Mouse (Mus musculus) forebrain, embryonic 14.5 days (tissue): ENCODE measurements at regions not wholly inside any gene's neighbourhood (a gene's known extent, or its start where the extent isn't known, plus 50 kb on each side); places are given as distances from the start of the nearest gene placed in this dataset.
A peak's percentile ranks its signal among the peaks of the same experiment; 100 is the strongest.

Experiments
- ATAC-seq: fragments of 200-750 bp; cut with Nextera tagmentation; 2 replicates; pipeline ENCODE4 v1.8.0; 2017; ENCODE audit warnings: mild to moderate bottlenecking, moderate library complexity
- DNase-seq: peaks from one replicate; pipeline ENCODE4 v3.0.0-alpha.2; 2015; ENCODE audit warnings: low spot score
- H3K27ac ChIP-seq: fragments of 300-500 bp; sonication (generic); 2 replicates; pipeline ENCODE4 v1.5.1; 2014; ENCODE audit warnings: low read depth, mild to moderate bottlenecking, control low read depth, low read length, moderate library complexity
- H3K27me3 ChIP-seq: fragments of 300-500 bp; sonication (generic); replicated peaks from 2 replicates; pipeline ENCODE4 v1.6.1; 2014; ENCODE audit warnings: low read length, control low read depth, mixed read lengths; ENCODE audit not compliant: control insufficient read depth, insufficient read depth
- H3K36me3 ChIP-seq: fragments of 300-500 bp; sonication (generic); 2 replicates; pipeline ENCODE4 v1.6.1; 2014; ENCODE audit warnings: low read length, control low read depth; ENCODE audit not compliant: control insufficient read depth, insufficient read depth
- H3K4me1 ChIP-seq: fragments of 300-500 bp; sonication (generic); 2 replicates; pipeline ENCODE4 v1.6.1; 2014; ENCODE audit warnings: antibody characterized with exemption, low read length, control low read depth; ENCODE audit not compliant: control insufficient read depth, insufficient read depth
- H3K4me2 ChIP-seq: fragments of 300-500 bp; sonication (generic); 2 replicates; pipeline ENCODE4 v1.6.1; 2014; ENCODE audit warnings: mild to moderate bottlenecking, control low read depth, low read length
- H3K4me3 ChIP-seq: fragments of 300-500 bp; sonication (generic); 2 replicates; pipeline ENCODE4 v1.5.1; 2014; ENCODE audit warnings: low read depth, low read length, control low read depth
- H3K9ac ChIP-seq: fragments of 300-500 bp; sonication (generic); 2 replicates; pipeline ENCODE4 v1.6.1; 2014; ENCODE audit warnings: mild to moderate bottlenecking, low read length, control low read depth, moderate library complexity
- H3K9me3 ChIP-seq: fragments of 300-500 bp; sonication (generic); replicated peaks from 2 replicates; pipeline ENCODE4 v1.6.1; 2016; ENCODE audit warnings: low read length, control low read depth, mixed read lengths; ENCODE audit not compliant: control insufficient read depth
- WGBS: fragments of 180-500 bp; shearing (Covaris S2); extraction: QIAGEN DNeasy Blood & Tissue Kit; methylation state at CpG from one replicate; pipeline ENCODE4 v1.1.7; 2014; 5-methylcytosine and 5-hydroxymethylcytosine counted together

- Histone ChIP-seq H3K9me3 (no peaks in the 10 kb centered on the region), H3K9ac (no peak overlapping the region), H3K27me3 (no peaks in the 10 kb centered on the region), H3K4me2 (no peak overlapping the region), H3K4me3 (no peak overlapping the region), H3K36me3 (no peaks in the 10 kb centered on the region), H3K4me1 (no peaks in the 10 kb centered on the region), H3K27ac (no peak overlapping the region)
- peak; percentile 40 for DNase-seq
- 0 out of 2 replicates have a peak, but pooled peaks have one; percentile 20 for ATAC-seq
- 13% methylated on average over 7 of the region's 7 CpGs for WGBS
Measured at GRCm38 (mm10) chr2:50932936-50933335, 216.0 kb downstream of the Rnd3 start.

DNA sequence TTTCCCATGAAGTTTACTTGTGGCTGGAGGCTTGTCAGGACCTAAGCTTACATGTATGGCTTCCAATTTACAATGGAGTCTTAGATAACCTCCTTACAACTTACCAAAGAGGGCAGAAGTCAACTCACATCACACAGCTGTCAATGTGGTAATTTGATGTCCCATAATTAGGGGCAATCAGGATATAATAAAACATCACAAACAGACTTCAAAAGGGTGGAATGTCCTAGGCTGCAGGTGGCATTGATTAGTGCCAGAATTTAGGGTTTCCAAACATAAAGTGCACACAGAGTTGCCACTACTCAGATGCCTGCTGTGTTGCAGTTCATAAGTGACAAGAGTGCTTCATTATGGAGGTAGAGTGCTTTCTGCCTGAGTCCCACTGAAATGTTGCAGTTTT is 227.9 kb downstream of the Rnd3 start:
- Histone ChIP-seq H3K9ac (no peak overlapping the region), H3K4me1 (peaks cover 6% of the 10 kb centered on the region; the same call in 1 of the 2 replicates), H3K4me3 (no peak overlapping the region), H3K4me2 (no peak overlapping the region), H3K36me3 (no peaks in the 10 kb centered on the region), H3K27me3 (no peaks in the 10 kb centered on the region), H3K27ac (no peak overlapping the region), H3K9me3 (no peaks in the 10 kb centered on the region)
- DNase-seq (no peak), ATAC-seq (no peak)

DNA sequence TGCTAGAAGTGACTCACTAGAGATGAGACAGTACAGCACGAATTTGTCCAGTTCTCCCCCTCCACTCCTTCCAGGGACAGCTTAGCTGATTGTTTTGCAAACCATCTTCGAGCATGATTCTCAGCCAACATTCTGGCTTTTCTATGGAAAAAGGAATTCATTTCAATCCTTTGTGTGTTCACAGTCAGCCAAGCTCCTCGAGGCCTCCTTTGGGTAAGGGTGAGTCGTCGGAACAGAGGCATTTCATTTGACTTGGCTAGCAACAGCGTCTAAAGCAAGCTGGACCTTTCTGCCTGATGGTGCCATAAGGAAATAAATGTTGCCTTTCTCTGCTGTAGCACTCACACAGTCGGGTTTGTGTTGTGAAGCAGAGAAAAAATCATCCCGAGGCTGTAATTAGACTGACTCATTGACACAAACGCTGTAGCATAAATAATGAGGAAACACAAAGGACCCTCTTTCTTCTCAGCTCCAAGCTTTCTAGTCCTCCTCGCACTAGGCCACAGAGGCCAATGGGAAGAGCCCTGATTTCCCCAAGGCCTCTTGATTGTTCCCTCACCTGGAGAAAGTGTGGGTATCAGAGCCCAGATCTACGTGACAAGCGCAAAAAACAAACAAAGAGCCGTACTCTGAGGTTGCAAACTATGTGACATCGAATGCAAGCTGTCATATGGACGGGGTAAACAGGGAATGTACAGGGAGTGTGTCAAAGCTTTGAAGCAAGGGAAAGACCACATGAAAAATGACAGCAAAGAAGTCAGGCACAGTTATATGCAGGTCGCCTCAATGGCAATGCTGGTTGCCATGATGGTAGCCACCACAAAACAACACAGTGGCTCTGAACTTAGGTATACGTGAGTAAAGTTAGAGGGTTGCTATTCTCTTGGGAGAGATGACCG is 232.3 kb downstream of the Rnd3 start:
- no peak overlapping the region for H3K4me2 ChIP-seq

GRCm38 (mm10) chr2:50915149-50915548 is 233.8 kb downstream of the Rnd3 start:
- H3K27ac ChIP-seq, result no peak overlapping the region
- H3K36me3 ChIP-seq, result no peaks in the 10 kb centered on the region
- H3K4me2 ChIP-seq, result no peak overlapping the region
- DNase-seq, result no peak
- H3K4me1 ChIP-seq, result peaks cover 16% of the 10 kb centered on the region; the same call in 1 of the 2 replicates
- WGBS, result 94% methylated on average over 2 of the region's 2 CpGs
- ATAC-seq, result no peak
- no peak overlapping the region for H3K4me3 ChIP-seq
- H3K9me3 ChIP-seq, result no peaks in the 10 kb centered on the region
- no peak overlapping the region for H3K9ac ChIP-seq
- H3K27me3 ChIP-seq, result no peaks in the 10 kb centered on the region

More for the DNA sequence above, 232.3 kb downstream of the Rnd3 start:
- H3K9me3 ChIP-seq, result no peaks in the 10 kb centered on the region
- H3K9ac ChIP-seq, result no peak overlapping the region
- H3K27ac ChIP-seq, result peak overlapping the region; percentile 65
- ATAC-seq, result peak; percentile 89
- 22% methylated on average over 18 of the region's 18 CpGs for WGBS
- H3K36me3 ChIP-seq, result no peaks in the 10 kb centered on the region
- H3K4me3 ChIP-seq, result no peak overlapping the region
- peaks cover 16% of the 10 kb centered on the region; the same call in 1 of the 2 replicates for H3K4me1 ChIP-seq
- no peaks in the 10 kb centered on the region for H3K27me3 ChIP-seq
- DNase-seq, result peak; percentile 87

- no peak overlapping the region for H3K4me2 ChIP-seq
- H3K36me3 ChIP-seq, result no peaks in the 10 kb centered on the region
- H3K4me1 ChIP-seq, result peaks cover 16% of the 10 kb centered on the region; the same call in 1 of the 2 replicates
- H3K27me3 ChIP-seq, result no peaks in the 10 kb centered on the region
- no peak overlapping the region for H3K9ac ChIP-seq
- H3K9me3 ChIP-seq, result no peaks in the 10 kb centered on the region
- ATAC-seq (no peak), DNase-seq (no peak)
- H3K27ac ChIP-seq, result no peak overlapping the region
- no peak overlapping the region for H3K4me3 ChIP-seq
Measured at GRCm38 (mm10) chr2:50914176-50914575, 234.7 kb downstream of the Rnd3 start.

DNA sequence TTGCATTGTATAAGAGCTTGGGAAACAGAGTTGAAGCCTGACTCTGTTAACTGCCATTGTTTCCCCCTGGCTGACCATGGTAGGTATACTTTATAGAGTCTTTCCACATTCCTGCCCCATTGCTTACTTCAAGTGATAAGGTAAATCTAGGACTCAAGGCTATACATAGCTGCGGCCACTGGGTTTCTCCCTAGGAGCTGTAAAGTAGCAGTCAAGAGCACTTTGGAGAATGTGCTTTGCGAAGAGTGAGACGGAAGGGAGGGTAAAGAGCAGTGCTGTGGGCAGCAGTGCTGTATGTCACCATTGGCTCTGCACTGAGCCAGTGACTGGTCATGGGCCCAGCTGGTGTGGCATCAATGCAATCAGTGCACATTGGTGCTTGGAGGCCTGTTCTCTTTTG is 240.1 kb downstream of the Rnd3 start:
- 97% methylated on average over 3 of the region's 3 CpGs for WGBS
- Histone ChIP-seq H3K4me1 (peaks cover 1% of the 10 kb centered on the region; the same call in 1 of the 2 replicates), H3K4me3 (no peak overlapping the region), H3K27me3 (no peaks in the 10 kb centered on the region), H3K9ac (no peak overlapping the region), H3K36me3 (no peaks in the 10 kb centered on the region), H3K4me2 (no peak overlapping the region), H3K9me3 (no peaks in the 10 kb centered on the region), H3K27ac (no peak overlapping the region)
- ATAC-seq, result no peak
- no peak for DNase-seq

DNA sequence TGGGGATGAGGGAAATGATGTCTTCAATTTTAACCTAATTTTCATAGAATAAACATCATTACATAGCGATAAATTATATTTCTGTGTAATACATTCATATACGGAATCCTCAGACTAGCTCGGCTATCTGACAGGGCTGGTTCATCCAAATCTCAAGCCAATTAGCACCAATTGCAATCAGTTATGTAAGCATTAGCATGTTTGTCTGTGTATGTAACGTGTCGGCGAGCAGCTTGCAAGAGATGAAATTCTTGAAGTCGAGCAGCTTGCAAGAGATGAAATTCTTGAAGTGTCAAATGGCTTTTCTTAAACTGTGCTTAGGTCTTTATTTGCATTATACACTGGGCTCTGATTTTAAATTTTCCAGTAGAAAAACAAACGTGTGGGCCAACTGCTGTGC is 246.2 kb downstream of the Rnd3 start:
- DNase-seq, result peak; percentile 77
- Histone ChIP-seq H3K4me1 (peaks cover 12% of the 10 kb centered on the region), H3K27me3 (no peaks in the 10 kb centered on the region), H3K4me3 (no peak overlapping the region), H3K27ac (peak overlapping the region; percentile 60; the same call in 1 of the 2 replicates), H3K9ac (peak overlapping the region; percentile 55), H3K9me3 (no peaks in the 10 kb centered on the region), H3K36me3 (no peaks in the 10 kb centered on the region), H3K4me2 (peak overlapping the region; percentile 35)
- 37% methylated on average over 8 of the region's 8 CpGs for WGBS
- peak; percentile 88 for ATAC-seq

GRCm38 (mm10) chr2:50902220-50902619 is 246.7 kb downstream of the Rnd3 start:
- peak overlapping the region; percentile 60; the same call in 1 of the 2 replicates for H3K27ac ChIP-seq
- 20% methylated on average over 9 of the region's 9 CpGs for WGBS
- no peaks in the 10 kb centered on the region for H3K9me3 ChIP-seq
- no peaks in the 10 kb centered on the region for H3K36me3 ChIP-seq
- peaks cover 12% of the 10 kb centered on the region for H3K4me1 ChIP-seq
- no peaks in the 10 kb centered on the region for H3K27me3 ChIP-seq
- H3K4me2 ChIP-seq, result peak overlapping the region; percentile 35
- peak overlapping the region; percentile 55 for H3K9ac ChIP-seq
- H3K4me3 ChIP-seq, result no peak overlapping the region
- ATAC-seq (peak; percentile 73; the same call in 1 of the 2 replicates), DNase-seq (peak; percentile 52)

- no peak overlapping the region for H3K4me3 ChIP-seq
- peak; percentile 84 for DNase-seq
- H3K9ac ChIP-seq, result no peak overlapping the region
- no peaks in the 10 kb centered on the region for H3K27me3 ChIP-seq
- H3K9me3 ChIP-seq, result no peaks in the 10 kb centered on the region
- H3K4me1 ChIP-seq, result peaks cover 10% of the 10 kb centered on the region; the same call in 1 of the 2 replicates
- WGBS, result 9% methylated on average over 5 of the region's 5 CpGs
- no peaks in the 10 kb centered on the region for H3K36me3 ChIP-seq
- no peak overlapping the region for H3K4me2 ChIP-seq
- ATAC-seq, result peak; percentile 87
- no peak overlapping the region for H3K27ac ChIP-seq
Measured at GRCm38 (mm10) chr2:50888992-50889391, 259.9 kb downstream of the Rnd3 start.
